Mouse (Mus musculus) heart, adult 2 months (tissue): ENCODE results near the gene Shd.

ENCODE experiments used
- EP300 ChIP-seq: fragments of 200-500 bp; IDR thresholded peaks from 2 replicates; pipeline ENCODE4 v1.6.1; 2011; ENCODE audit warnings: low read depth, low read length, control low read depth; ENCODE audit not compliant: insufficient read depth
- POLR2A ChIP-seq: fragments of 200-500 bp; IDR thresholded peaks from 2 replicates; pipeline ENCODE4 v1.6.1; 2011; ENCODE audit warnings: mild to moderate bottlenecking, low read depth, low read length, control low read depth; ENCODE audit not compliant: insufficient read depth

DNA sequence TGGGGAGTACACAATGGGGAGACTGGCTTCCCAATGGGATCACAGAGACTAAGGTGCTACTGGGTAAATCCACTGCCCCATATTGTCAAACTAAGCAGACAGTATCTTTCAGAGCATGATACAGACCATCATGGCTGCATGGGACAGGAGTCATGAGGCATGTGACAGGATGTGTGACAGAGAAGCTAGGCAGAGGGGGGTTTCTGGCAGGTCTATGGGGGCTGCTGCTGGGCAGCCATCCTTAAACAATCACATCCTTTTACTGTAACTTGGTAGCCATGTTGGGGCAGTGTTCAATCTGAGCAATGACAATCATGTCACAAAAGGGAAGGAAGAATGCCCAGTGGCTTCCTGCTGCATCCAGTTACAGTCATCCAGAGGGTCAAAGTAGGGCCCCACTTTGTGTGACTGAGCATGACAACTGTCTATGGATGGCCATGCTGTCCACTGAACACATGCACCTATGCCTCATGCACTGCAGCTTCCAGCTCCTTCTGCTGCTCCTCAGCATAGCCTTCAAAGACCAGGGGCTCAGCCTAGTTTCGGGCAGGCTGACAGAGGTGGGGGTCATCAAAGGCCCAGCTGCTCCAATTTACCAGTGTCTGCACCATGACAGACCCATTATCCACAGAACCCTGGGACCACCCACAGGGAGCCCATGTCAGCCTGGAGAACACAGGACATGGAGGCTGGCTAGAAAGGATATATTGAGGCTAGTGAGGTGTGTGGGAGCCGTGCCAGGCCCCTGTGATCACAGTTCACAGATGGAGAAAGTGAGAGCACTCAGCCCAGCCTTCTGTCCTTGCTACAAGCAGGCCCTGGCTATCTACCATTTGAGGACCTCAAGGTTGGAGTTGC, 52.1 kb downstream of the Shd start:
- TF ChIP-seq POLR2A: no peak
- TF ChIP-seq EP300: no peak
